Mouse (Mus musculus) fat pad, adult 2 months (tissue): ENCODE results near the gene Adprhl1.

Source experiments
- DNase-seq: peaks from one replicate; pipeline ENCODE4 v3.0.0-alpha.2; 2011; ENCODE audit warnings: low read depth, low spot score; ENCODE audit errors: extremely low read depth

Adprhl1 gene

GRCm38 (mm10) chr8:13254019-13254418, at the start of gene Adprhl1:
Adprhl1 (minus strand) TSS chr8:13254162.
- no peak for DNase-seq

DNA sequence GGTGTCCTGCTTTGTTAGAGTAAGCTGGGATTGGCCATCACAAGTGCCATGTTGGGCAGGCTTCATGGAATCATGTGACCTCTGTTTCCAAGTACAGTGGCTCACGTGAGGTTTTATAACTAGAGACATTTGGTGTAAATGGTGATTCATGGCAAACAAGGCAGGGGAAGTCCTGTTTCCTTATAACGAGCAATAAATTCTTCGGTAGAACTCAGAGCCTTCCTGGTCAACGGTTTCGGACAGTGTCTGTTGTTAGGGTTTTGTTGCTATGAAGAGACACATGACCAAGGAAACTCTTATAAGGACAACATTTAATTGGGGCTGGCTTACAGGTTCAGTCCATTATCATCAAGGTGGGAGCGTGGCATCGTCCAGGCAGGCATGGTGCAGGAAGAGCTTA, 47.1 kb upstream of the Adprhl1 start:
- DNase-seq = no peak

GRCm38 (mm10) chr8:13299571-13299970, 45.6 kb upstream of the Adprhl1 start:
- no peak for DNase-seq

DNA sequence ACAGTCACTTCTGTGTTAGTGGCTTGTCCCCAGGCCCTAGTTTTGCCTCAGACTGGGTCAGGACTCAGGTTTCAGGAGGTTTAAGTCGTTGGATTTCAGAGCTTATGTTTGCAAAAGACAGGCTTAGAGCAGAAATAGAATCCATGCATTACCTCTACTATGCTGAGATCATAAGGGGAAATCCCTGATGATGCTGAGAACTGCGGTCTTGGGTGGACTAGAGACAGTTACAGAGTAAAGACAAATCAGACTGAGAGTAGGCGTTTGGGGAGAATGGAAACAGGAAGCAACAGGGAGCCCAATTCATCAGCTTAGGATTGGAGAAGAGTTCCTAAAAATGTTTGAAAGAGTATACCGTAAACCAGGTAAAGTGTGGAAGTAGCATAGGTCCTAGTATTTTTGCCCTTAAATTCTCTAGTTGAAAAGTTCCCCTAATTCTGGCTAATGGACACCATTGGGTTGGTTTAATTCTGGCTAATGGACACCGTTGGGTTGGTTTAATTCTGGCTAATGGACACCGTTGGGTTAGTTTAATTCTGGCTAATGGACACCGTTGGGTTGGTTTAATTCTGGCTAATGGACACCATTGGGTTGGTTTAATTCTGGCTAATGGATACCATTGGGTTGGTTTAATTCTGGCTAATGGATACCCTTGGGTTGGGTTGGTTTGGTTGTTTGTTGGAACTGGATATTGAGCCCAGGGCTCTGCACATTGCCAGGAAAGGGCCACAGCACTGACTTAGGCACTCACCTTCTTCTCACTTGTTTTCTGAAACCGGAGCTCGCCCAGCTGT, 39.9 kb upstream of the Adprhl1 start:
- no peak for DNase-seq

- no peak for DNase-seq
These were observed 38.4 kb upstream of the Adprhl1 start for GRCm38 (mm10) chr8:13292364-13292763.

DNA sequence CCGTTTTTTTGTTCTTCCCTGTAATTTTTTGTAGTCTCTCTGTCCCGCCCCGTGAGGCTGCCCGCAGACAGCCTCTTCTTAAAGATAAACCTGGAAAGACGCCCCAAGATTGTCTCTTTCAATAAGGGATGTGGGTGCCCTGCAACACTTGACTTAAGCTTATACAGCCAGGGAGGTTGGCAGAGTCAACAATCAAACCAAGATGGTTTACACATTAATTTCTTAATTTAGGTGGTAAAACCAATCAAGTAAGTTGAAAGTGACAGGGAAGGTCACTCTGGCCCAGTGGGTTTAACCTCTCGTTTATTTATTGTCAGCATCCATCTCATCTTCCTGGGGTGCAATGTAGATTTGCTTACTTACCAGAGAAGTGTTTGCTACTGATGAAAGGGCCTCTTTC, 34.7 kb upstream of the Adprhl1 start:
- DNase-seq = no peak

GRCm38 (mm10) chr8:13287692-13288623, 34.0 kb upstream of the Adprhl1 start, which contains the start of the genes Dcun1d2 and Tmco3:
Dcun1d2 (minus strand) TSS chr8:13288131.
Tmco3 (plus strand) TSS chr8:13288190.
- peak; percentile 45 for DNase-seq

DNA sequence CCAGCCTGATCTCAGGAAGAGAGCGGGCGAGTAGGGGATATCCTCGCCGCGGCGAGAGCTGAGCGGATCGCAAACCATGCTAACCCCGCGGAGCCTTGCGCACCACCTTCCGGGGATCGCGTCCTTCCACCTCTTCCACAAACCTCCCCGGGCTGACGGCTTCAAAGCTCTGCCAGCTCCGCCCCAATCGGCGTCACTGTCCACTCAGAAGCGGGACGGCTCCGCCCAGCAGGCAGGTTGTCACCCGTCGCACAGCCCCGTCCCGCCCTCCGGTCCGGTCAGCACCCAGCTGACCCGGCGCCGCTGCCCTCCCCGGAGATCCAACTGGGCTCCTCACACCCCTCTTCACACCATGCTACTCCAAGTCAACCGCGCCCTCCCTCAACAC, 33.3 kb upstream of the Adprhl1 start:
- peak; percentile 46 for DNase-seq

DNA sequence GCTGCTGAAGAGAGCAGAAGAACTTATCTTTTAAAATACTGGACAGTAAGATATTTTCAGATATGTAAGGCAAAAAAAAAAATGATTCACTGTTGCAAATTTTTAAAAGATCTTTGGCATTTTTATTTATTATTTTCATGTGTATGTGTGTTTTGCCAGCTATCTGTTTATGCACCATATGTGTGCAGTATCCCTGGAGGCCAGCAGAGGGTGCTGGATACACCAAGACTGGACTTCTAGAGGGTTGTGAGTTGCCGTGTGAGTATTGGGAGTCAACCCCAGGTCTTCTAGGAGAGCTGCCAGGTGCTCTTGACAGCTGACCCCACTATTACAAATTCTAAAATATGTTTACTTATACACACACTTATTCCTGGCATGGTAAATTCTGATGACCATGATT, 29.2 kb upstream of the Adprhl1 start:
- no peak for DNase-seq

GRCm38 (mm10) chr8:13276941-13277447, 23.0 kb upstream of the Adprhl1 start:
- DNase-seq = no peak

GRCm38 (mm10) chr8:13272834-13273233, 18.9 kb upstream of the Adprhl1 start:
- no peak for DNase-seq

- DNase-seq = no peak
These were observed 13.6 kb upstream of the Adprhl1 start for GRCm38 (mm10) chr8:13267566-13267965.

DNA sequence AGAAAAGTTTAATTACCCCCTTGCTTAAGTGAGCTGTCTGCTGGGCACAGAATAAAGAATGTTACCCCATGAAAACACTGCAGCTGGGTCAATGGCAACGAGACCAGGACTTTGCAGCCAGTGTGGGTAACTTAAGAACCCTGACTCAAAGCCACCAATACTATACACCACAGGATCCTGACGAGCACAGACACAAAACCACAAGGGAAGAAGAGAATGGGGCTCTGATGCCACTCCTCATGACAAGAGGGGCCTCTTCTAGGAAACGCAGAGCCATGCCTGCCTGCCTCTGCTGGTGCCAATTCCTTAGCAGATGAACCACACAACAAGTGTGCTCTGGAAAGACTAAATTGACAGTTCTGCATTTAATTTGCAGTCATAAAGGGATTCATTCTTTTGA, 9.4 kb upstream of the Adprhl1 start:
- DNase-seq = no peak

DNA sequence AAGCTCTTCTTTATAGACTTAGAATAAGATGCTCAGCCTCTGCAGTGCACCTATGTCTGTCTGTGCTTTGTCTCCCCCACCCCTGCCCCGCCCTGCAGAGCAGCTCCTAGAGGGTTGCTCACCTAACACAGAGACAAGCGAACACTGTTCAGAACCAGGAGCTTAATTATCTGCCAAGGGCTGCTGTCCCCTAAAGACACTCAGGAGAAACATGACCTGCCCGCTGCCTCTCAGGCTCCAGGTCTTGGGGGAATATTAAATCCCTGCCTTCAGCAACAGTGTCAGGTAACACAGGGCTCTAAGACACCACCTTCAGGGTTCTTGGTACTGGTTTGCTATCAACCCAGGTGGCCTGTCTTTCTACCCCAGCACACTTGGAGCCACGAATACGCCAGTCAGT, 549 bp downstream of the Adprhl1 start:
- no peak for DNase-seq

DNA sequence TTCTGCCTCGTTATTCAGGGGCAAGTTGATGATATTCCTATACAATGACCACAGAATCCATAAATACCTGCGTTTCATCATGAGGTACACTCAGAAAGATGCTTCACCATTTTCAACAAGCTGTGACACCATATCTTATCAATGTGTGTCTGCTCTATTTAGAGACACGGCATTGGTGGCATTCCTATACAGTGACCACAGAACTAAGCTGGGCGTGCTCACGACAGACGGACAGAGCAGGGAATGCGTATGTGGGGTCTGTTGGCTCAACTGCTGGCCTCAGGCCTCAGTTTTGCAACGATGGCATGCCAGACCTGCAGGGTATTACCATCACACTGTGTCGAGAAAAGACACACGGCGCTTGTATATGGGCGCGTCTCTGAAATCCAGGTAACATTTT, 1.1 kb downstream of the Adprhl1 start:
- no peak for DNase-seq

DNA sequence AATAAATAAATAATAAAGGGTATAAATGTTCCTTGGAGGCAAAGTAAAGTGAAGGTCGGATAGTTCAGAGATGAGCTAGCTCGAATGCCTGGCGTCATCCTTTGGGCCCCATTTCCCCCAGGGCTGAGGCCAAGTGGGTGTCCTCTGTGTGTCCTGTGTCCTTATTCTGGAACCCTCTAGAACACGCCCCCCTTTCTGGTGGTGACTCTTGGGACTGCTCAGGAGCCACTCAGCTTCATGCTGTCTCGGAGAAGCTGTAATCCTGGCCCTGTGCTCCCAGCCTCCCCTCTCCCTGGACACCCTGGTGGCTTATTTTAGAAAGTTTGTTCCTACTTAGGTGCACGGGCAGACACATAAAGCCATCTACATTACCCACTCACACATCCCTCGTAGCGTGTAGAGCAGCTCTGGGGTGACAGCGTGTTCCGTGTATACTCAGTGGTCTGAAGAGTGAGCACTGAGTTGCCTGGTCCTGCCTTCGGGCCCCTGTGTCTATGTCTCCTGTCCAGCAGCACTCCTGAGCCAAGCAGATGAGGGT, 9.6 kb downstream of the Adprhl1 start:
- no peak for DNase-seq

- no peak for DNase-seq
These were observed 10.7 kb downstream of the Adprhl1 start for GRCm38 (mm10) chr8:13242985-13243870.

- no peak for DNase-seq
These were observed 13.3 kb downstream of the Adprhl1 start for GRCm38 (mm10) chr8:13240691-13241090.

GRCm38 (mm10) chr8:13240055-13240454, 13.9 kb downstream of the Adprhl1 start:
- DNase-seq = no peak

- DNase-seq = no peak
These were observed 19.2 kb downstream of the Adprhl1 start for GRCm38 (mm10) chr8:13234803-13235202.
